Mouse (Mus musculus) cerebellum, adult 9-11 months (tissue): ENCODE measurements at regions not wholly inside any gene's neighbourhood (a gene's known extent, or its start where the extent isn't known, plus 50 kb on each side); places are given as distances from the start of the nearest gene placed in this dataset.
A peak's percentile ranks its signal among the peaks of the same experiment; 100 is the strongest.
"Not testable (repeated sequence)": the region's sequence is repeated elsewhere in the genome, so short reads cannot be mapped to it uniquely, and the experiment has no call there.

ENCODE experiments used
- DNase-seq: peaks from one replicate; pipeline ENCODE4 v3.0.0; 2022

- no peak for DNase-seq
Measured at GRCm38 (mm10) chr10:117458271-117459040, 78.6 kb upstream of the Cpsf6 start.

GRCm38 (mm10) chr10:117457701-117457950 lies 77.8 kb upstream of the Cpsf6 start:
- no peak for DNase-seq

- no peak for DNase-seq
Measured at GRCm38 (mm10) chr10:117456904-117457700, 77.3 kb upstream of the Cpsf6 start.

GRCm38 (mm10) chr10:117456427-117456826 lies 76.6 kb upstream of the Cpsf6 start:
- no peak for DNase-seq

- no peak for DNase-seq
Measured at GRCm38 (mm10) chr10:117455595-117456302, 75.9 kb upstream of the Cpsf6 start.

- no peak for DNase-seq
Measured at GRCm38 (mm10) chr10:117454711-117455591, 75.1 kb upstream of the Cpsf6 start.

GRCm38 (mm10) chr10:117454171-117454500 lies 74.3 kb upstream of the Cpsf6 start:
- DNase-seq: no peak

GRCm38 (mm10) chr10:117453406-117454170 lies 73.8 kb upstream of the Cpsf6 start:
- DNase-seq: no peak

- no peak for DNase-seq
Measured at GRCm38 (mm10) chr10:117452190-117452950, 72.6 kb upstream of the Cpsf6 start.

- DNase-seq: no peak
Measured at GRCm38 (mm10) chr10:117451396-117452185, 71.8 kb upstream of the Cpsf6 start.

- DNase-seq: no peak
Measured at GRCm38 (mm10) chr10:117450631-117451030, 70.8 kb upstream of the Cpsf6 start.

- DNase-seq: no peak
Measured at GRCm38 (mm10) chr10:117450240-117450569, 70.4 kb upstream of the Cpsf6 start.

- DNase-seq: no peak
Measured at GRCm38 (mm10) chr10:117449416-117450239, 69.8 kb upstream of the Cpsf6 start.

- DNase-seq: not testable (repeated sequence)
Measured at GRCm38 (mm10) chr10:117448783-117449182, 69.0 kb upstream of the Cpsf6 start.

GRCm38 (mm10) chr10:117447626-117448025 lies 67.8 kb upstream of the Cpsf6 start:
- DNase-seq: no peak

- DNase-seq: no peak
Measured at GRCm38 (mm10) chr10:117447206-117447605, 67.4 kb upstream of the Cpsf6 start.

- no peak for DNase-seq
Measured at GRCm38 (mm10) chr10:117446776-117447175, 67.0 kb upstream of the Cpsf6 start.

GRCm38 (mm10) chr10:117445801-117446490 lies 66.1 kb upstream of the Cpsf6 start:
- peak; percentile 28 for DNase-seq

GRCm38 (mm10) chr10:117445181-117445790 lies 65.5 kb upstream of the Cpsf6 start:
- no peak for DNase-seq
